Comparison of ENCODE assay signal across 9 mouse cellular contexts in genomic region chr3:34647688-34648087, GRCm38 (mm10). TPM values are rescaled to one million over a fixed set of nuclear protein-coding genes. Genes with fewer than 3 reads are reported as not detected.
DNase-seq lines count a peak whose midpoint lies in the region; ATAC-seq and TF ChIP-seq lines count a peak whose summit lies in the region.
"Had no signal": no experiment of that assay in that cellular context is flagged by ENCODE, and none has a peak within 500 bp of the region (broad histone marks: within the 10 kb centered on the region; RNA-seq: fewer than 3 reads in every experiment).

No protein-coding gene starts in this region.

- TF ChIP-seq CTCF in intestine, postnatal 0 days (IDR thresholded peaks at IDR 0.05; ENCODE audit: low read depth): peak; percentile 76

- H3K4me1 ChIP-seq in intestine, postnatal 0 days (replicated peaks; ENCODE audit: control insufficient read depth, insufficient read depth, low read length): no peaks in the 10 kb centered on the region
- peaks cover 22% of the 10 kb centered on the region for H3K4me1 ChIP-seq in intestine, embryonic 16.5 days (ENCODE audit: control insufficient read depth, insufficient read depth, low read length)
- peaks cover 69% of the 10 kb centered on the region for H3K4me1 ChIP-seq in forebrain, embryonic 10.5 days
- H3K4me1 ChIP-seq in hindbrain, embryonic 13.5 days (replicated peaks): peaks cover 50% of the 10 kb centered on the region
- H3K4me1 ChIP-seq in limb, embryonic 10.5 days: peaks cover 31% of the 10 kb centered on the region

- no peak overlapping the region for H3K27ac ChIP-seq in intestine, postnatal 0 days (ENCODE audit: low read depth, low read length)
- no peak overlapping the region for H3K27ac ChIP-seq in intestine, embryonic 16.5 days (ENCODE audit: low read length)
- H3K27ac ChIP-seq in forebrain, embryonic 10.5 days: peak overlapping the region; percentile 99
- H3K27ac ChIP-seq in hindbrain, embryonic 13.5 days: peak overlapping the region; percentile 89
- H3K27ac ChIP-seq in limb, embryonic 10.5 days: no peak overlapping the region
- H3K27ac ChIP-seq: limb, embryonic 15.5 days had no signal

- H3K9me3 ChIP-seq in intestine, postnatal 0 days (ENCODE audit: control insufficient read depth): no peaks in the 10 kb centered on the region
- H3K9me3 ChIP-seq in intestine, embryonic 16.5 days (ENCODE audit: control insufficient read depth, low read length): no peaks in the 10 kb centered on the region
- H3K9me3 ChIP-seq in forebrain, embryonic 10.5 days: no peaks in the 10 kb centered on the region
- H3K9me3 ChIP-seq in hindbrain, embryonic 13.5 days: no peaks in the 10 kb centered on the region
- H3K9me3 ChIP-seq in limb, embryonic 10.5 days (replicated peaks): no peaks in the 10 kb centered on the region
- H3K9me3 ChIP-seq: limb, embryonic 15.5 days had no signal

- ATAC-seq in intestine, postnatal 0 days: no peak
- ATAC-seq in intestine, embryonic 16.5 days: no peak
- ATAC-seq in hindbrain, embryonic 13.5 days (ENCODE audit: low FRiP score): no peak

- no peaks in the 10 kb centered on the region for H3K36me3 ChIP-seq in intestine, postnatal 0 days (ENCODE audit: control insufficient read depth, insufficient read depth)
- H3K36me3 ChIP-seq in intestine, embryonic 16.5 days (ENCODE audit: control insufficient read depth, insufficient read depth, low read length): no peaks in the 10 kb centered on the region
- peaks cover 20% of the 10 kb centered on the region for H3K36me3 ChIP-seq in forebrain, embryonic 10.5 days (replicated peaks)
- H3K36me3 ChIP-seq in hindbrain, embryonic 13.5 days: no peaks in the 10 kb centered on the region
- H3K36me3 ChIP-seq in limb, embryonic 10.5 days: no peaks in the 10 kb centered on the region
- H3K36me3 ChIP-seq: limb, embryonic 15.5 days had no signal

- H3K9ac ChIP-seq in intestine, postnatal 0 days (ENCODE audit: low read depth, low read length): no peak overlapping the region
- H3K9ac ChIP-seq in intestine, embryonic 16.5 days (ENCODE audit: low read depth, low read length): no peak overlapping the region
- no peak overlapping the region for H3K9ac ChIP-seq in hindbrain, embryonic 13.5 days
- H3K9ac ChIP-seq: limb, embryonic 15.5 days had no signal

- DNase-seq in adrenal gland, postnatal 25 days: peak; percentile 86
- DNase-seq in forebrain, embryonic 10.5 days (ENCODE audit: extremely low spot score, low spot score): peak; percentile 89
- DNase-seq in limb, embryonic 10.5 days (ENCODE audit: low spot score): peak; percentile 94
- peak; percentile 89 for DNase-seq in neural tube, embryonic 10.5 days (ENCODE audit: extremely low spot score, low spot score)
- DNase-seq in urinary bladder, adult 2 months (ENCODE audit: low spot score): peak; percentile 68

- under 1% methylated on average over 14 of the region's 14 CpGs for WGBS in intestine, postnatal 0 days
- under 1% methylated on average over 14 of the region's 14 CpGs for WGBS in intestine, embryonic 16.5 days
- under 1% methylated on average over 14 of the region's 14 CpGs for whole genome bisulfite sequencing in forebrain, embryonic 10.5 days
- WGBS in hindbrain, embryonic 13.5 days: under 1% methylated on average over 14 of the region's 14 CpGs
- WGBS in limb, embryonic 10.5 days: 0% methylated on average over 14 of the region's 14 CpGs

- no peak overlapping the region for H3K4me2 ChIP-seq in intestine, postnatal 0 days (replicated peaks; ENCODE audit: low read depth)
- H3K4me2 ChIP-seq in intestine, embryonic 16.5 days (ENCODE audit: low read depth, low read length): no peak overlapping the region
- peak overlapping the region; percentile 64 for H3K4me2 ChIP-seq in hindbrain, embryonic 13.5 days
- H3K4me2 ChIP-seq: limb, embryonic 15.5 days had no signal

- peaks cover 94% of the 10 kb centered on the region for H3K27me3 ChIP-seq in intestine, postnatal 0 days (replicated peaks; ENCODE audit: control insufficient read depth, insufficient read depth, low read length)
- peaks cover 77% of the 10 kb centered on the region for H3K27me3 ChIP-seq in intestine, embryonic 16.5 days (replicated peaks; ENCODE audit: control insufficient read depth, insufficient read depth, low read length)
- H3K27me3 ChIP-seq in forebrain, embryonic 10.5 days (ENCODE audit: poor library complexity, severe bottlenecking): peaks cover 82% of the 10 kb centered on the region
- H3K27me3 ChIP-seq in hindbrain, embryonic 13.5 days: peaks cover 65% of the 10 kb centered on the region
- H3K27me3 ChIP-seq in limb, embryonic 10.5 days (ENCODE audit: low read depth, poor library complexity, severe bottlenecking): peaks cover 99% of the 10 kb centered on the region

- no peak overlapping the region for H3K4me3 ChIP-seq in intestine, postnatal 0 days (ENCODE audit: low read depth, low read length)
- H3K4me3 ChIP-seq in intestine, embryonic 16.5 days (ENCODE audit: low read length): no peak overlapping the region
- peak overlapping the region; percentile 79 for H3K4me3 ChIP-seq in forebrain, embryonic 10.5 days
- H3K4me3 ChIP-seq in hindbrain, embryonic 13.5 days: 0 out of 2 replicates have a peak overlapping the region, but pooled peaks have one; percentile 57
- no peak overlapping the region for H3K4me3 ChIP-seq in limb, embryonic 10.5 days
- H3K4me3 ChIP-seq: limb, embryonic 15.5 days had no signal

RNA-seq across cellular contexts. Expression of gene Sox2, which starts 2.5 kb away (rescaled TPM):
- polyA plus RNA-seq in intestine, postnatal 0 days (2015; fragmentation: Nextera tagmentation; extraction: Ambion mirVana): 0.25 and 0.33 TPM in 2 replicates
- polyA plus RNA-seq in intestine, embryonic 16.5 days (2015; fragmentation: Nextera tagmentation; extraction: Ambion mirVana): 0.12 and 0.24 TPM in 2 replicates
- 0.43 and 0.58 TPM in 2 replicates for total RNA-seq in adrenal gland, postnatal 25 days (2021)
- 29.2 and 29.3 TPM in 2 replicates for polyA plus RNA-seq in forebrain, embryonic 10.5 days (2016; fragmentation: Nextera tagmentation; extraction: Ambion mirVana)
- 16.9 and 19.2 TPM in 2 replicates for polyA plus RNA-seq in hindbrain, embryonic 13.5 days (2015; fragmentation: Nextera tagmentation; extraction: Ambion mirVana)
- polyA plus RNA-seq in limb, embryonic 10.5 days (2016; fragmentation: Nextera tagmentation; extraction: Ambion mirVana): 0.09 and 0.20 TPM in 2 replicates
- 1.4 and 1.9 TPM in 2 replicates for polyA plus RNA-seq in urinary bladder, adult 2 months (2012; rRNA removed)

Comparison
In these comparisons a context has a peak if more than half of its experiments do, and no peak if none do; other contexts are left out.
1. H3K27ac ChIP-seq: peak in forebrain, embryonic 10.5 days (single experiment) and hindbrain, embryonic 13.5 days (single experiment); none in intestine, postnatal 0 days (single experiment), intestine, embryonic 16.5 days (single experiment) and limb, embryonic 10.5 days (single experiment).
2. H3K4me3 ChIP-seq: peak in forebrain, embryonic 10.5 days (single experiment) and hindbrain, embryonic 13.5 days (single experiment); none in intestine, postnatal 0 days (single experiment), intestine, embryonic 16.5 days (single experiment) and limb, embryonic 10.5 days (single experiment).
3. Peak in every context shown above with its lines, with median percentiles within 50 percentile points of each other: DNase-seq.